Mouse (Mus musculus) forebrain, embryonic 10.5 days (tissue): ENCODE data around the gene Plekhh1. TPM values are rescaled to one million over a fixed set of nuclear protein-coding genes. Genes with fewer than 3 reads are reported as not detected.

Experiments
- DNase-seq: peaks from one replicate; pipeline ENCODE4 v3.0.0-alpha.2; 2017; ENCODE audit warnings: low spot score; ENCODE audit errors: extremely low spot score
- H3K27ac ChIP-seq: fragments of 300-500 bp; sonication (generic); 2 replicates; pipeline ENCODE4 v1.5.1; 2016; ENCODE audit warnings: mild to moderate bottlenecking
- H3K27me3 ChIP-seq: fragments of 300-500 bp; sonication (generic); 2 replicates; pipeline ENCODE4 v1.6.1; 2016; ENCODE audit warnings: mild to moderate bottlenecking; ENCODE audit not compliant: poor library complexity, severe bottlenecking
- H3K36me3 ChIP-seq: fragments of 300-500 bp; sonication (generic); replicated peaks from 2 replicates; pipeline ENCODE4 v1.6.1; 2016; ENCODE audit warnings: mild to moderate bottlenecking, moderate library complexity
- H3K4me1 ChIP-seq: fragments of 300-500 bp; sonication (generic); 2 replicates; pipeline ENCODE4 v1.6.1; 2016
- H3K4me3 ChIP-seq: fragments of 300-500 bp; sonication (generic); 2 replicates; pipeline ENCODE4 v1.5.1; 2016; ENCODE audit warnings: mild to moderate bottlenecking, moderate library complexity
- H3K9me3 ChIP-seq: fragments of 300-500 bp; sonication (generic); 2 replicates; pipeline ENCODE4 v1.6.1; 2016; ENCODE audit warnings: mild to moderate bottlenecking, moderate library complexity
- WGBS: fragments of 180-500 bp; shearing (Covaris S2); methylation state at CpG from one replicate; pipeline ENCODE4 v1.1.7; 2016; 5-methylcytosine and 5-hydroxymethylcytosine counted together
- polyA plus RNA-seq: library from polyadenylated mRNA; unstranded; fragments of >200 nt; fragmentation: Nextera tagmentation; extraction: Ambion mirVana; gene quantifications from 2 replicates; pipeline ENCODE4 v1.2.1, GENCODE M21; 2016

Plekhh1 gene
- polyA plus RNA-seq, 1 experiment from 2014 or later, result 6.6 TPM

DNA sequence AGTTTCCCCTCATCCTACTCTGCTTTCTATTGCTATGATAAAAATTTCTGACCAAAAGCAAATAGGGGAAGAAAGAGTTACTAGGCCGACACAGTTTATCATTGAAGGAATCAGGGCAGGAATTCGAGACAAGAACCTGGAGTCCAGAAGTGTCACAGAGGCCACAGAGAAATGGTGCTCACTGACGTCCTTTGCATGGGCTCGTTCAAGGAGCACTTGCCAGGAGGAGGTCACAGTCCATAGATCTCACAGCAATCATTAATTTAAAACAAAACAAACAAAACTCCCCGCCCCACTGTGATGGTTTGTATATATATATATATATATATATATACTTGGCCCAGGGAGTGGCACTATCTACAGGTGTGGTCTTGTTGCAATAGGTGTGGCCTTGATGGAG, 76.3 kb downstream of the Plekhh1 start:
- no peak for DNase-seq
- no peaks in the 10 kb centered on the region for H3K27me3 ChIP-seq
- no peaks in the 10 kb centered on the region for H3K36me3 ChIP-seq
- H3K4me3 ChIP-seq, result no peak overlapping the region
- WGBS, result 82% methylated on average over 5 of the region's 5 CpGs
- peaks cover 8% of the 10 kb centered on the region; the same call in 1 of the 2 replicates for H3K4me1 ChIP-seq
- H3K9me3 ChIP-seq, result no peaks in the 10 kb centered on the region; the same call in 1 of the 2 replicates
- no peak overlapping the region for H3K27ac ChIP-seq

GRCm38 (mm10) chr12:79118991-79119390, 90.0 kb downstream of the Plekhh1 start:
- H3K4me1 ChIP-seq, result no peaks in the 10 kb centered on the region
- no peak for DNase-seq
- H3K4me3 ChIP-seq, result no peak overlapping the region
- H3K9me3 ChIP-seq, result no peaks in the 10 kb centered on the region
- no peaks in the 10 kb centered on the region for H3K36me3 ChIP-seq
- H3K27ac ChIP-seq, result no peak overlapping the region
- no peaks in the 10 kb centered on the region for H3K27me3 ChIP-seq
- 88% methylated on average over 4 of the region's 4 CpGs for WGBS

DNA sequence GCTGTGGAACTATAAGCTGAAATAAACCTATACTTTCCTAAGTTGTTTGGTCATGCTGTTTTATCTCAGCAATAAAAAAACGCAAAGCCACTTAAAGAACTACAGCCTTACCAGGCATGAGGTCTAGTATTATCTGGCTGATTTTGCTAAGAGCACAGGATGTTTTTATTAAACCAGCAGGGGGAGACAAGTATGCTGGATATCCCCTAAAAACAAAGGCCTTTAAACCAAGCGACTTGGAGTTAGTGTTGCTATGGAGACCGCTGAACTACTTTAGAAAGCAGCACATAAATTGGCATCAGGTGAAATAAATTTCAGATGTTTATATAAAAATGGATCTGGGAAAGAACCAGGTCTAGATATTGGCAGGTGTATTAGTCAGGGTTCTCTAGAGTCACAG, 93.9 kb downstream of the Plekhh1 start:
- H3K9me3 ChIP-seq, result no peaks in the 10 kb centered on the region
- no peaks in the 10 kb centered on the region for H3K4me1 ChIP-seq
- no peak overlapping the region for H3K4me3 ChIP-seq
- no peaks in the 10 kb centered on the region for H3K27me3 ChIP-seq
- WGBS, result 37% methylated on average over 3 of the region's 3 CpGs
- no peaks in the 10 kb centered on the region for H3K36me3 ChIP-seq
- no peak overlapping the region for H3K27ac ChIP-seq
- DNase-seq, result no peak

DNA sequence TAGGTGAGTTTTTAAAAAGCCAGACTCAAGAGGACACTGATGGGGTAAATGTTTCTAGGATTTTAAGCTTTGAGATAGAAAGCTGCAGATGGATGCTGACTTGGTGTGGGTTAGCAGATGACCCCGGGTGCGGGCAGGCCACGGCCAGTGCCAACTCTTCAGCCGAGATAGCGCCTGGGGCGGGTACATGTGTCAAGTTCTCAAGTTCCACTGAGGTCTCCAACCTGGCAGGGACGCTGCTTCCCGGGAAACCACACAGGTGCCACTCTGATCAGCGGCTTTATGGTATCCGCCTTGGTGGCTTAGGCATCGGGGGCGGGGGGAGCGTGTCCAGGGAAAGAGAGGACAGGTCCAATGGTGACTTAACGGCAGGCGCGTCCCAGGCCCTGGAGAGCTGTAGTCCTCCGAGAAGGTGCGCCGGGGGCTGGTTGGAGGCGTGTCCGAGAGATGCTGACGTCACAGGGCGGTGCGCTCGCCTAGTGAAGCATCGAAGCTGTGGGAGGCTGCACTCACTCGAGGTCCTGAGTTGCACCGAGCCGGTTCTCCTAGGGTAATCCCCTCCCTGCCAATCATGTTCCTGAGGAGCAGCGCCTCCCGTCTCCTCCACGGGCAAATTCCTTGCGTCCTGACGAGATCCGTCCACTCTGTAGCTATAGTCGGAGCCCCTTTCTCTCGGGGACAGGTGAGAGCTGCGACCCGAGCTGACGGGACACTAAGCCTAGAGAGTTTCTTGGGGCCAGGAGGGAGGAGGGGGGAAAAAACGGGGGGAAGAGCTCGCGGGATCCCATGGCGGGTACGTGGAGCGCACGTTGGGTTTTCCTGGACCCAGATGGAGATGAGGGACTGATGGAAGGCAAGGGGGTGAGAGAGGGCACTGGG, 101.6 kb downstream of the Plekhh1 start, which contains the start of gene Arg2:
TSS of gene Arg2 (plus strand) at position 479 of the 879 bp plus-strand sequence.
- Histone ChIP-seq H3K9me3 (no peaks in the 10 kb centered on the region), H3K27ac (peak within 1 kb of the TSS; percentile 44; the same call in 1 of the 2 replicates), H3K36me3 (no peaks in the 10 kb centered on the region), H3K27me3 (peaks cover 45% of the 10 kb centered on the region), H3K4me3 (peak within 1 kb of the TSS; percentile 59), H3K4me1 (peaks cover 18% of the 10 kb centered on the region)
- peak; percentile 77 for DNase-seq
- under 1% methylated on average over 47 of the region's 47 CpGs for WGBS

Other genes starting within 250 kb of the Plekhh1 start
- gene Atp6v1d, start 167.5 kb upstream of the Plekhh1 start, polyA plus RNA-seq, result 61.4 and 69.3 TPM in 2 replicates
- 323 and 333 TPM in 2 replicates for gene Eif2s1, start 167.3 kb upstream of the Plekhh1 start, polyA plus RNA-seq
- gene Plek2, start 122.2 kb upstream of the Plekhh1 start, polyA plus RNA-seq, result 3.1 and 3.6 TPM in 2 replicates
- gene Tmem229b, start 21.5 kb upstream of the Plekhh1 start, polyA plus RNA-seq, result 3.2 and 5.0 TPM in 2 replicates
- 33.9 and 34.8 TPM in 2 replicates for gene Pigh, start 60.5 kb downstream of the Plekhh1 start, polyA plus RNA-seq
- 1.5 and 2.4 TPM in 2 replicates for gene Arg2, start 101.6 kb downstream of the Plekhh1 start, polyA plus RNA-seq
- 90.7 and 91.4 TPM in 2 replicates for gene Vti1b, start 143.5 kb downstream of the Plekhh1 start, polyA plus RNA-seq
- gene Rdh11, start 163.1 kb downstream of the Plekhh1 start, polyA plus RNA-seq, result 19.7 and 20.7 TPM in 2 replicates
- 1.0 and 2.6 TPM in 2 replicates for gene Rdh12, start 179.8 kb downstream of the Plekhh1 start, polyA plus RNA-seq